Mouse (Mus musculus): ENCODE data around the gene Vegfb.
"Not testable (repeated sequence)": the region's sequence is repeated elsewhere in the genome, so short reads cannot be mapped to it uniquely, and the experiment has no call there.

Vegfb gene

GRCm38 (mm10) chr19:6992011-6992858 is 4.8 kb upstream of the Vegfb start, which contains the start of gene Dnajc4:
TSS of gene Dnajc4 (minus strand) at chr19:6992572.
- peak; percentile 96 for DNase-seq (ENCODE audit: extremely low spot score, low spot score)

GRCm38 (mm10) chr19:6991166-6991565 is 3.7 kb upstream of the Vegfb start:
- not testable (repeated sequence) for DNase-seq (ENCODE audit: extremely low spot score, low spot score)

DNA sequence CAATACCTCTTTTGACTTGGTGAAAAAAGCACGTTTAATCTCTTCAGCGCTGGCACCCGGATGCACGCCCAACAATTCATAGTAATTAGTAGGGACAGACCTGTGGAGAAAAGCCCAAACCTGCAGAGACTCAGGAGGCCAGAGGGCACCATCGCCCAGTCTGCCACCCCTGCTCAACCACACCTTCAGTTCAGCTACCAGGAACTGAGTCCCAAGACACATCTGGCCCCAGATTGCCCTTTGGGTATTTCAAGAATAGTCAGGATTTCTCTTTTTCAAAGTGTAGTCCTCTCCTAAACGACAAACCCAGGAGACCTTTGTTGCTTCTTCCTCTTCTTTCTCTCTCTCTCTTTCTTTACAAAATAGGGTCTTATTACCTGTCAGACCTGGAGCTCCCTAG is 3.3 kb upstream of the Vegfb start:
- DNase-seq (ENCODE audit: extremely low spot score, low spot score) = no peak

DNA sequence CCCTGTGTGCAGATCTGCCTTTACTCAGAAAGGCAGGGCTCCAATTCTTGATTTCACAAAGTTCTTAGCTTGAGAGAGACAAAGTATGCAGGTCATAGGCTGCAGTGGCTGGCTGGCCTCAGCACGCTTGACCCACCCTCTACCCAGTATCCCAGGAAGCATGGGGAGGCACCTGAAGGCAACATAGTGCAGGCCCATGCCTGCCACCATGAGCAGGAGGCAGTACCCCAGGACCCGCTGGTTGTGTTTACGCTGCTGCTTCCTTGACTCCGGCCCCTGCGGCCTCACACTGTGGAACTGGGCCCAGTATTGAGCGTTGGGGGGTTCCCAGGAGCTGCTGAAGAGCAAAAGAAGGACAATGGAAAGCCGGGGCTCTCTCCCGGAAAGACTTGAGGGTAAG is 1.8 kb upstream of the Vegfb start:
- no peak for DNase-seq (ENCODE audit: extremely low spot score, low spot score)

GRCm38 (mm10) chr19:6987904-6988285 is 444 bp upstream of the Vegfb start:
- DNase-seq (ENCODE audit: extremely low spot score, low spot score) = no peak

DNA sequence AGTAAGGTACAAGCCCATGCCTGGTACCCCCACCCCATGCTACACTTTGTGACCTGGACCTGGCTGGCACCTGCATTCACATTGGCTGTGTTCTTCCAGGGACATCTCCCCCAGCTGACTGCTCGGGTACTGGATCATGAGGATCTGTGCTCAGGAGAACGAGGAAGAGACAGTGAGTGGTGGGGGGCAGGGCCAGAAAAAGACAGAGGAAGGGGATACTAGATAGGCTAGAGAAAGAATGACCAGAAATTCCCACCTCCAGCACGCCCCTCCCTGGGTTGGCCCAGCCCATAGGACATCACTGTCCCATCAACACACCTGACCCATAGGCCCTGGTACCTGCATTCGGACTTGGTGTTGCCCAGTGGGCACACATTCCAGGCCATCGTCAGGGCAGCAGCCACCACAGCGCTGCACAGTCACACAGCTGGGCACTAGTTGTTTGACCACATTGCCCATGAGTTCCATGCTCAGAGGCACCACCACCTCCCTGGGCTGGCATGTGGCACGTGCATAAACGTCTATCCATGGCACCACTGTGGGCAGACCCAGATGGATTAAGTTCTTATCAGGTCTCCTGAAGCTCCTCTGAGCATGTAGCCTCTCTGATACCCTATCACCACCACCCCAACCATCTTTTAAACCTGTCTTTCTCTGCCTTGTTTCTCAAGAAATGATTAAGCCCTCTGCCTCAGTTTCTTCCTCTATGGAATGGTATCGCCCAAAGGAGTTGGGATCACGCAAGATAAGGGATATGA is 1.3 kb downstream of the Vegfb start:
- DNase-seq (ENCODE audit: extremely low spot score, low spot score) = no peak

DNA sequence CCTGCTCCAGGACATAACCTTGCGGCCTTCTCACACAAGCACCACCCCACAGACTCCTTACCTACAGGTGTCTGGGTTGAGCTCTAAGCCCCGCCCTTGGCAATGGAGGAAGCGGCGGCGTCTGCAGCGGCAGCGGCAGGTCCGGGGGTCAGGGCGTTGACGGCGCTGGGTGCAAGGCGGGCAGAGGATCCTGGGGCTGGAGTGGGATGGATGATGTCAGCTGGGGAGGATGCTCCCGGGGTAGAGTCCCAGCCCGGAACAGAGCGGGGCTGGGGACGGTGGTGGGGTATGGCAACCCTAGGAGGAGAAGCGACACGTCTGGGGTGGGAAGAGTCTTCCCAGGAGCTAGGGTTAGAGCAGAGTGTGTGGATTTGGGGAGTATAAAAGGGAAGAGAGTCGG is 2.2 kb downstream of the Vegfb start:
- DNase-seq (ENCODE audit: extremely low spot score, low spot score) = no peak

DNA sequence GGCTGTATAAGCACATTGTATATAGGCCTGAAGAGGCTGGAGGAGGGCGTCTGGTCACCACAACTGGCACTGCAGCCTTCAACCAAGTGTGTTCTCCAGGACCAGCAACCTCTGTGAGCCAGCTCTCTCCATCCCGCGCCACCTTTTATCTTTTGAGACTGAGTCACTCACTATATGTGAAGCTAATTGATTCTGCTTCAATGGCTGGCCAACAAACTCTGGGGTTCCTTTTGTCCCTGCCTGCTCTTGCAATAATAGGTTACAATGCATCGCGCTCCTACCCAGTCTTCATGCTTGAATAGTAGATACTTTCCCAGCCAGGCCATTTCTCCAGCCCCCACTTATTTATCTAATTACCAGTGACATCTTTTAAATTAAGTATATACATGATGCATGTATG is 3.8 kb downstream of the Vegfb start:
- DNase-seq (ENCODE audit: extremely low spot score, low spot score) = no peak

- no peak for DNase-seq (ENCODE audit: extremely low spot score, low spot score)
These were observed 6.0 kb downstream of the Vegfb start for GRCm38 (mm10) chr19:6981465-6981864.

- peak; percentile 99 for DNase-seq (ENCODE audit: extremely low spot score, low spot score)
These were observed 6.9 kb downstream of the Vegfb start, which contains the start of gene Fkbp2 for GRCm38 (mm10) chr19:6980381-6981093. TSS of gene Fkbp2 (minus strand) at chr19:6980501.

- peak; percentile 100 for DNase-seq (ENCODE audit: extremely low spot score, low spot score)
These were observed 7.7 kb downstream of the Vegfb start for GRCm38 (mm10) chr19:6979486-6980380.

- DNase-seq (ENCODE audit: extremely low spot score, low spot score) = peak; percentile 50
These were observed 8.4 kb downstream of the Vegfb start for GRCm38 (mm10) chr19:6979001-6979479.

GRCm38 (mm10) chr19:6978639-6978974 is 8.8 kb downstream of the Vegfb start:
- no peak for DNase-seq (ENCODE audit: extremely low spot score, low spot score)

DNA sequence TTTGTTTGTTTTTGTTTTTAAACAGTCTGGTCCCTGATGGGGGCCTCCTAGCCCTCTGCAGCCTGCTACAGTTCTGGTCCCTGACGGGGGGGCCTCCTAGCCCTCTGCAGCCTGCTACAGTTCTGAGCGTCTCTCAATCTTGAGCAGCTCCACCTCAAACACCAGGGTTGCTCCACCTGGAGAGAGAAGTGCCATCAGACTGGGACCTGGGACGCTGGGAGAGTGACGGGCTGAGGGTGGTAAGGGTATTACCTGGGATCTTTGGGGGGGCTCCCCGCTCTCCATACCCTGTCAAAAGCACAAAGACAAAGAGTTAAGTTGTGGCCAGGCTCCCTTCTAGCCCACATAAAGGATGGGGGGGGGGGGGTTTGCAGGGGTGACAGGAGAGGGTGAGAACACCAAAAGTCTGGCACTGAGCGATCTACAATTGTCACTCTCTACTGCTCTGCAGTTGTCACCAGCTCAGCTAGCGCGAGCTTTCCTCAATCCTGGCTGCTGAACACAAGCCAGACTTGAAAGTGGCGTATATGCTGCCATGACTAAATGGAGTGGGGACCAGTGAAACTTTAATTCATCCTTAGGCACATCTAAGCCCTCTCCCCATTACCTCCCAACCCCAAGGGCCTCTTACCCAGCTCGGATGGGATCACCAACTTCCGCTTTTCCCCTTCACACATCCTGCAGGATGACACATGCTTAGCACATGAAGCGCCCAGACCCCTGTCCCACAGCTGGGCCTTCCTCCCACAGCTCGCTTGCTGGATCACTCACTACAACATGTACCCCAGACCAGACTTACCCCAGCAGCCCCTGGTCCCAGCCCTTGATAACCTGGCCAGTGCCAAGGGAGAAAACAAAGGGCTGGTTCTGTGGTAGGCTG is 9.5 kb downstream of the Vegfb start:
- DNase-seq (ENCODE audit: extremely low spot score, low spot score) = no peak

DNA sequence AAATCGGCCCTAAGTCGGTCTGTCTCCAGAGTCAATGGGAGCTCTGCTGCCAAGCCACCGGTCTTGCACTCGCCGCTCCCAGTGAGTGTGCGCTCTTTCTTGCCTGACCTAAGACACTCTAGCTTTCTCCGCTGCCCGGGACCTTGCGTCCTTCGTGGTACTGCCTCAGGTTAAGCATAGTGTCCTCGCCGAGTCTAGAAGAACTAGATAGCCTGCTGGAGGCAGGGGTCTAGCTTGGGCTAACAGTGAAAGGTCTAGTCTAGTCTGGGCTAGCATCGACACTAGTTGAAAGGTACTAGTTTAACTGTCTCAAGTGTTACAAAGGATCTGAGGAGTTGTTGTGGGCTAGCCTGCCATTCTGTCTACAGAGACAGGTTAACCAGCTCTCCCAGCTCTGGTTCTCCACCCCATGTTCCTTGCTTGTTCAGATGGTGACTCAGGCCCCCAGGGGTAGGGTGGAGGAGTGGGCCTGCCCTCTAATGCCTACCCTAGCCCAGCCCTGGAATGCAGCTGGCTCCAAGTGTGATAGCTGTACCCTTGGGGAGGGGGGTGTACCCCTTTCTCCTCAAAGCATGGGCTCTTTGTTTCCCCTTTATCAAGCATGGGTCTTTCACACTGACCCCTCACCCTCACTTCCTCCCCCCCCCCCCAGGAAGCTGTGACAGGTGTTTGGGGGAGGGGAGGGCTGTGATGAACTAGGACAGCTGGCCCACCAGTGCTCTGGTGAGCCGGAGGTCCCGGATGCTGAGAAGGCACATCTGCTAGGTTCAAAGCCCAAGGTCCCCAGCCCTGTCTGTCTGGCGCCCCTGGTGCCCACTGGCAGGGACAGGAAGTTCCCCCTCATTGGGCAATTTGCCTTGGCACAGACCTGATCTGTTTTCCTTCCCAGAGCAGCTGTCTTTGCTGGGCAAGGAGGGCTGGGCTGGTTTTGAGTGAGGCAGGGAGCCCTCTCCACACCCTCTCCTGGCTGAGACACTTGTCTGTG is 11.6 kb downstream of the Vegfb start, which contains the start of gene Plcb3:
TSS of gene Plcb3 (minus strand) at position 934 of the 985 bp plus-strand sequence.
- peak; percentile 81 for DNase-seq (ENCODE audit: extremely low spot score, low spot score)

DNA sequence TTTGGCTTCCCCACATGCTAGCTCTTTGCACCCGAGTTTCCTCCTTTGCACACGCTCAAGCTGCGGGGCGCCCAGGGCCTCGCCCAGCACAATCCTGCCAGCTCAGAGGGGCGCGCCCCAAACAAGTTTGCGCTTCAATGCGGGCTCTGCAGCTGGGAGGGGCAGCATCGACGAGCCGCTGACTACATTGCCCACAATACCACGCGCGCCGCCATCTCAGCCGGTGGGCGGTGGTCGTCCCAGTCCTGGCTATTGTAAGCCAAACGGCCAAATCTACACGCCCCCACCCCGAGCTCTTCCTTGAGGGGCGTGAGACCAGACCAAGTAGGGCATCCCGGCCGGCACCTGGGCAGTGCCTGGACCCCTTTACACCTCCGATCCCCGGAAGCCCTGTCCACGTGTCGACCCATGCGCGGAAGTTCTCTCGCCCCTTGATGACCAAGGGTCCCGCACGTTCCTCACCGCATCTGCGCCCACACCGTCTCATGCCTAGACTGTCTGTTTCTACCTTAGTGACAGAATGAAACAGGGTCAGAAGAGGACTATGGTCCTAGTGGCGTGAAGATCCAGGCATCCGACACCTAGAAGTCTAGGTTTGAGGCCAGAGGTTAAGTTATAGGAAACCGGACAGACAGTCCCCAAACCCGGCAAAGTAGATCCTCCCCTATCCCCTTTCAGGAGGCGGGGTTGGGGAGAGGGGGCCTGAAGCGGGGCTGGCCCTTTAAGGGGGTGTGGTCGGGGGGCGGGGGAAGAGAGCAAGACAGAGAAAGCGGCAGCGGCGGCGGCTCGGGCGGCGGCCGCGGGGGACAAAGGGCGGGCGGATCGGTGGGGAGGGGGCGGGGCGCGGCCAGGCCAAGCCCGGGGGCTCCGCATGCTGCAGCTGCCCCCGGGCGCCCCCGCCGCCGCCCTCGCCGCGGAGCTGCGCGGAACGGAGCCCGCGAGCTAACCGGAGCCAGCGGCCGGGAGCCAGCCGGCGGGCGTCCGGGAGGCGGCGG is 12.9 kb downstream of the Vegfb start, which contains the start of gene Ppp1r14b:
TSS of gene Ppp1r14b (plus strand) at position 758 of the 995 bp plus-strand sequence.
- DNase-seq (ENCODE audit: extremely low spot score, low spot score) = peak; percentile 91

GRCm38 (mm10) chr19:6973581-6974190 is 13.8 kb downstream of the Vegfb start:
- no peak for DNase-seq (ENCODE audit: extremely low spot score, low spot score)

All from neural tube, embryonic 10.5 days (tissue).